Mouse (Mus musculus) liver, embryonic 15.5 days (tissue): ENCODE measurements around the gene Sytl2. TPM values are rescaled to one million over a fixed set of nuclear protein-coding genes. Genes with fewer than 3 reads are reported as not detected.

Experiments
- ATAC-seq: fragments of 200-750 bp; cut with Nextera tagmentation; 2 replicates; pipeline ENCODE4 v1.8.0; 2017; ENCODE audit warnings: moderate number of reproducible peaks, mild to moderate bottlenecking, moderate library complexity; ENCODE audit not compliant: insufficient read depth
- H3K27ac ChIP-seq: fragments of 300-500 bp; sonication (generic); replicated peaks from 2 replicates; pipeline ENCODE4 v1.5.1; 2015; ENCODE audit warnings: mild to moderate bottlenecking, inconsistent platforms
- H3K27me3 ChIP-seq: fragments of 300-500 bp; sonication (generic); 2 replicates; pipeline ENCODE4 v1.6.1; 2015; ENCODE audit warnings: mild to moderate bottlenecking, inconsistent platforms
- H3K36me3 ChIP-seq: fragments of 300-500 bp; sonication (generic); replicated peaks from 2 replicates; pipeline ENCODE4 v1.6.1; 2015; ENCODE audit warnings: moderate library complexity, mild to moderate bottlenecking, inconsistent platforms
- H3K4me1 ChIP-seq: fragments of 300-500 bp; sonication (generic); replicated peaks from 2 replicates; pipeline ENCODE4 v1.6.1; 2015; ENCODE audit warnings: inconsistent platforms
- H3K4me2 ChIP-seq: fragments of 300-500 bp; sonication (generic); 2 replicates; pipeline ENCODE4 v1.6.1; 2015; ENCODE audit warnings: moderate library complexity, mild to moderate bottlenecking, inconsistent platforms
- H3K4me3 ChIP-seq: fragments of 300-500 bp; sonication (generic); replicated peaks from 2 replicates; pipeline ENCODE4 v1.5.1; 2015; ENCODE audit warnings: mild to moderate bottlenecking, inconsistent platforms
- H3K9ac ChIP-seq: fragments of 300-500 bp; sonication (generic); 2 replicates; pipeline ENCODE4 v1.6.1; 2015; ENCODE audit warnings: moderate library complexity, mild to moderate bottlenecking, inconsistent platforms
- H3K9me3 ChIP-seq: fragments of 300-500 bp; sonication (generic); replicated peaks from 2 replicates; pipeline ENCODE4 v1.6.1; 2016; ENCODE audit warnings: inconsistent platforms
- WGBS: fragments of 180-500 bp; shearing (Covaris S2); methylation state at CpG from one replicate; pipeline ENCODE4 v1.1.7; 2015; ENCODE audit warnings: mixed read lengths; ENCODE audit not compliant: insufficient replicate concordance; 5-methylcytosine and 5-hydroxymethylcytosine counted together
- polyA plus RNA-seq: library from polyadenylated mRNA; unstranded; fragments of >200 nt; fragmentation: Nextera tagmentation; extraction: Ambion mirVana; gene quantifications from 2 replicates; pipeline ENCODE4 v1.2.1, GENCODE M21; 2015

Sytl2 gene
- polyA plus RNA-seq, 1 experiment from 2014 or later, result 0.79 TPM

GRCm38 (mm10) chr7:90280274-90280875, 21.7 kb upstream of the Sytl2 start:
- WGBS, result 46% methylated on average over 11 of the region's 11 CpGs
- Histone ChIP-seq H3K27me3 (no peaks in the 10 kb centered on the region), H3K27ac (no peak overlapping the region)

GRCm38 (mm10) chr7:90280878-90281277, 21.2 kb upstream of the Sytl2 start:
- Histone ChIP-seq H3K36me3 (no peaks in the 10 kb centered on the region), H3K9ac (no peak overlapping the region), H3K4me3 (no peak overlapping the region), H3K27ac (no peak overlapping the region), H3K27me3 (no peaks in the 10 kb centered on the region), H3K4me2 (no peak overlapping the region), H3K9me3 (no peaks in the 10 kb centered on the region), H3K4me1 (no peaks in the 10 kb centered on the region)
- no peak for ATAC-seq
- 36% methylated on average over 8 of the region's 8 CpGs for WGBS

More at GRCm38 (mm10) chr7:90280274-90280875, 21.7 kb upstream of the Sytl2 start:
- no peaks in the 10 kb centered on the region for H3K9me3 ChIP-seq
- no peak overlapping the region for H3K4me3 ChIP-seq
- no peak for ATAC-seq
- no peak overlapping the region for H3K9ac ChIP-seq
- no peaks in the 10 kb centered on the region for H3K4me1 ChIP-seq
- H3K36me3 ChIP-seq, result no peaks in the 10 kb centered on the region
- H3K4me2 ChIP-seq, result no peak overlapping the region

- Histone ChIP-seq H3K27me3 (no peaks in the 10 kb centered on the region), H3K9ac (no peak overlapping the region), H3K4me1 (no peaks in the 10 kb centered on the region), H3K36me3 (no peaks in the 10 kb centered on the region), H3K9me3 (no peaks in the 10 kb centered on the region), H3K4me3 (no peak overlapping the region), H3K27ac (no peak overlapping the region), H3K4me2 (no peak overlapping the region)
- WGBS, result 61% methylated on average over 11 of the region's 11 CpGs
- no peak for ATAC-seq
Measured at GRCm38 (mm10) chr7:90281759-90282546, 20.1 kb upstream of the Sytl2 start.

GRCm38 (mm10) chr7:90282786-90283185, 19.3 kb upstream of the Sytl2 start:
- H3K36me3 ChIP-seq, result no peaks in the 10 kb centered on the region
- H3K4me2 ChIP-seq, result no peak overlapping the region
- H3K9ac ChIP-seq, result no peak overlapping the region
- H3K27ac ChIP-seq, result no peak overlapping the region
- ATAC-seq, result no peak
- no peaks in the 10 kb centered on the region for H3K27me3 ChIP-seq
- H3K4me3 ChIP-seq, result no peak overlapping the region
- 54% methylated on average over 1 of the region's 1 CpGs for WGBS
- no peaks in the 10 kb centered on the region for H3K9me3 ChIP-seq
- H3K4me1 ChIP-seq, result no peaks in the 10 kb centered on the region

- H3K27ac ChIP-seq, result no peak overlapping the region
- WGBS, result 53% methylated on average over 7 of the region's 7 CpGs
Measured at GRCm38 (mm10) chr7:90284793-90285192, 17.3 kb upstream of the Sytl2 start.

GRCm38 (mm10) chr7:90291885-90292284, 10.2 kb upstream of the Sytl2 start:
- no peaks in the 10 kb centered on the region for H3K27me3 ChIP-seq
- WGBS, result 46% methylated on average over 6 of the region's 6 CpGs
- ATAC-seq, result no peak

More at GRCm38 (mm10) chr7:90284793-90285192, 17.3 kb upstream of the Sytl2 start:
- Histone ChIP-seq H3K4me1 (no peaks in the 10 kb centered on the region), H3K27me3 (no peaks in the 10 kb centered on the region), H3K9me3 (no peaks in the 10 kb centered on the region), H3K4me3 (no peak overlapping the region), H3K4me2 (no peak overlapping the region), H3K36me3 (no peaks in the 10 kb centered on the region), H3K9ac (no peak overlapping the region)
- no peak for ATAC-seq

GRCm38 (mm10) chr7:90302647-90303552, 848 bp downstream of the Sytl2 start:
- peak overlapping the region; percentile 48 for H3K4me3 ChIP-seq
- no peaks in the 10 kb centered on the region for H3K4me1 ChIP-seq
- H3K4me2 ChIP-seq, result peak overlapping the region; percentile 65
- H3K9ac ChIP-seq, result no peak overlapping the region
- no peaks in the 10 kb centered on the region for H3K36me3 ChIP-seq
- peaks cover 56% of the 10 kb centered on the region for H3K27me3 ChIP-seq
- WGBS, result 3% methylated on average over 27 of the region's 27 CpGs
- H3K9me3 ChIP-seq, result no peaks in the 10 kb centered on the region
- no peak overlapping the region for H3K27ac ChIP-seq
- ATAC-seq, result no peak

More at GRCm38 (mm10) chr7:90291885-90292284, 10.2 kb upstream of the Sytl2 start:
- no peak overlapping the region for H3K9ac ChIP-seq
- no peaks in the 10 kb centered on the region for H3K9me3 ChIP-seq
- H3K4me3 ChIP-seq, result no peak overlapping the region
- no peak overlapping the region for H3K4me2 ChIP-seq
- H3K27ac ChIP-seq, result no peak overlapping the region
- no peaks in the 10 kb centered on the region for H3K4me1 ChIP-seq
- no peaks in the 10 kb centered on the region for H3K36me3 ChIP-seq

- Histone ChIP-seq H3K9me3 (no peaks in the 10 kb centered on the region), H3K4me1 (no peaks in the 10 kb centered on the region), H3K27ac (no peak overlapping the region), H3K27me3 (peaks cover 41% of the 10 kb centered on the region), H3K4me2 (no peak overlapping the region), H3K9ac (no peak overlapping the region), H3K4me3 (no peak overlapping the region), H3K36me3 (no peaks in the 10 kb centered on the region)
- no peak for ATAC-seq
- WGBS, result 49% methylated on average over 3 of the region's 3 CpGs
Measured at GRCm38 (mm10) chr7:90306079-90306478, 4.0 kb downstream of the Sytl2 start.

- no peaks in the 10 kb centered on the region for H3K4me1 ChIP-seq
- no peak overlapping the region for H3K4me3 ChIP-seq
- H3K36me3 ChIP-seq, result no peaks in the 10 kb centered on the region
- no peak overlapping the region for H3K4me2 ChIP-seq
- peaks cover 34% of the 10 kb centered on the region for H3K27me3 ChIP-seq
- no peaks in the 10 kb centered on the region for H3K9me3 ChIP-seq
- no peak for ATAC-seq
- WGBS, result 72% methylated on average over 1 of the region's 1 CpGs
- no peak overlapping the region for H3K27ac ChIP-seq
- H3K9ac ChIP-seq, result no peak overlapping the region
Measured at GRCm38 (mm10) chr7:90306968-90307367, 4.9 kb downstream of the Sytl2 start.

GRCm38 (mm10) chr7:90308003-90308402, 6.0 kb downstream of the Sytl2 start:
- Histone ChIP-seq H3K4me1 (no peaks in the 10 kb centered on the region), H3K27me3 (peaks cover 24% of the 10 kb centered on the region), H3K4me2 (no peak overlapping the region), H3K9ac (no peak overlapping the region), H3K9me3 (no peaks in the 10 kb centered on the region), H3K4me3 (no peak overlapping the region), H3K27ac (no peak overlapping the region), H3K36me3 (no peaks in the 10 kb centered on the region)
- 49% methylated on average over 6 of the region's 6 CpGs for WGBS
- no peak for ATAC-seq
